Mouse (Mus musculus) bone marrow, adult 2 months (tissue): ENCODE data around the gene Ndufa7.

Source experiments
- CTCF ChIP-seq: fragments of 200-500 bp; IDR thresholded peaks from 2 replicates; pipeline ENCODE4 v1.5.1; 2011; ENCODE audit warnings: low read length, control low read depth; ENCODE audit not compliant: control insufficient read depth, insufficient read depth
- POLR2A ChIP-seq: fragments of 200-500 bp; IDR thresholded peaks from 2 replicates; pipeline ENCODE4 v1.6.1; 2011; ENCODE audit warnings: low read depth, mild to moderate bottlenecking, control low read depth, low read length, borderline replicate concordance; ENCODE audit not compliant: control insufficient read depth

- TF ChIP-seq CTCF (no peak), POLR2A (no peak)
Measured at GRCm38 (mm10) chr17:33808192-33808591, 16.2 kb upstream of the Ndufa7 start.
